Comparison of ENCODE assay signal across 26 mouse cellular contexts in the genomic region with DNA sequence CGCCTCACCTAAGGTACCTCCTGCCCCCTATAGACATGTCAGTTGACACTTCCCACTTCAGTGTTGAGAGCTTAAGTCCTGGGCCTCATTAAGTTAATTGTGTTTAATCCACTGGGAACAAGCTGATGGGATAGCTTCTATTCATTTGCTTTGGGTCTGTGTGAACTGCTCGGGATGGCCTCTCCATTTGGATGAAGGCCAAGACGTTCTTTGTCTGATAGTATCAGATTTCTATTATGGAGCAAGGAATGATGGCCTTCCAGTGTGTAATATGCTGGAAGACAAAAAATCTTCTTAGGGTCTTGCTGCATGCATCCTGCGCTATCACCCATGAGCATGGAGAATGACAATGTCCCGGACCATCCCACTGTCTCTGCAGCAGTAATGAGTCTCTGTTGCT.
A peak's percentile ranks its signal among the peaks of the same experiment; 100 is the strongest.
DNase-seq lines count a peak whose midpoint lies in the region; ATAC-seq and TF ChIP-seq lines count a peak whose summit lies in the region.
"Had no signal": no experiment of that assay in that cellular context is flagged by ENCODE, and none has a peak within 500 bp of the region (broad histone marks: within the 10 kb centered on the region; RNA-seq: fewer than 3 reads in every experiment).

No protein-coding gene starts in this region.

- no peaks in the 10 kb centered on the region for H3K36me3 ChIP-seq in forebrain, embryonic 10.5 days (replicated peaks)
- no peaks in the 10 kb centered on the region for H3K36me3 ChIP-seq in forebrain, embryonic 15.5 days
- no peaks in the 10 kb centered on the region for H3K36me3 ChIP-seq in forebrain, embryonic 14.5 days (ENCODE audit: control insufficient read depth, insufficient read depth, low read length)
- H3K36me3 ChIP-seq in forebrain, postnatal 0 days (ENCODE audit: insufficient read depth), result no peaks in the 10 kb centered on the region
- H3K36me3 ChIP-seq in lung, embryonic 16.5 days (ENCODE audit: control insufficient read depth, insufficient read depth, low read length), result no peaks in the 10 kb centered on the region
- H3K36me3 ChIP-seq: embryonic facial prominence, embryonic 12.5 days; embryonic facial prominence, embryonic 15.5 days; heart, embryonic 10.5 days; heart, embryonic 13.5 days; hindbrain, embryonic 15.5 days; intestine, embryonic 15.5 days had no signal

- H3K27me3 ChIP-seq in forebrain, embryonic 10.5 days (ENCODE audit: poor library complexity, severe bottlenecking), result no peaks in the 10 kb centered on the region
- H3K27me3 ChIP-seq in forebrain, embryonic 15.5 days, result no peaks in the 10 kb centered on the region
- no peaks in the 10 kb centered on the region for H3K27me3 ChIP-seq in forebrain, embryonic 14.5 days (replicated peaks; ENCODE audit: control insufficient read depth, insufficient read depth, low read length)
- H3K27me3 ChIP-seq in forebrain, postnatal 0 days (ENCODE audit: insufficient read depth, low read length), result no peaks in the 10 kb centered on the region
- H3K27me3 ChIP-seq in lung, embryonic 16.5 days (ENCODE audit: control insufficient read depth, insufficient read depth, low read depth, low read length), result no peaks in the 10 kb centered on the region
- H3K27me3 ChIP-seq: embryonic facial prominence, embryonic 12.5 days; embryonic facial prominence, embryonic 15.5 days; heart, embryonic 13.5 days; hindbrain, embryonic 15.5 days; intestine, embryonic 15.5 days; Patski had no signal

- no peak for ATAC-seq in forebrain, embryonic 15.5 days (replicated peaks)
- no peak; the same call in 1 of the 2 replicates for ATAC-seq in forebrain, embryonic 14.5 days
- no peak for ATAC-seq in forebrain, postnatal 0 days
- ATAC-seq in lung, embryonic 16.5 days (ENCODE audit: low read depth), result peak; percentile 35; the same call in 1 of the 2 replicates
- ATAC-seq: intestine, embryonic 15.5 days; Patski had no signal

- TF ChIP-seq CTCF in forebrain, postnatal 0 days (IDR thresholded peaks at IDR 0.05; ENCODE audit: low read depth), result no peak

- no peak for DNase-seq in forebrain, embryonic 10.5 days (ENCODE audit: extremely low spot score, low spot score)
- DNase-seq in forebrain, embryonic 14.5 days (ENCODE audit: low spot score), result peak; percentile 47
- no peak for DNase-seq in forebrain, postnatal 0 days
- no peak for DNase-seq in lung, postnatal 36 days
- DNase-seq in retina, postnatal 1 day, result peak; percentile 81
- DNase-seq in retina, embryonic 14.5 days (ENCODE audit: low spot score), result no peak
- DNase-seq: adrenal gland, postnatal 10 days; adrenal gland, postnatal 36 days; cerebellum, adult 11 months; cerebellum, adult 2 months; cerebellum, adult 9-11 months; cerebellum, postnatal 25 days; gastrocnemius, postnatal 10 days; gastrocnemius, postnatal 36 days; heart, adult 2 months; heart, postnatal 14 days; heart, postnatal 4 days had no signal

- no peak overlapping the region for H3K4me3 ChIP-seq in forebrain, embryonic 10.5 days
- no peak overlapping the region for H3K4me3 ChIP-seq in forebrain, embryonic 15.5 days
- no peak overlapping the region for H3K4me3 ChIP-seq in forebrain, embryonic 14.5 days (ENCODE audit: low read depth, low read length)
- no peak overlapping the region for H3K4me3 ChIP-seq in forebrain, postnatal 0 days (ENCODE audit: low read depth, low read length)
- H3K4me3 ChIP-seq in lung, embryonic 16.5 days (ENCODE audit: low read length), result no peak overlapping the region
- H3K4me3 ChIP-seq: embryonic facial prominence, embryonic 12.5 days; embryonic facial prominence, embryonic 15.5 days; heart, adult 2 months; heart, embryonic 10.5 days; heart, embryonic 13.5 days; hindbrain, embryonic 15.5 days; intestine, embryonic 15.5 days had no signal

- 64% methylated on average over 5 of the region's 5 CpGs for WGBS in forebrain, embryonic 10.5 days
- 34% methylated on average over 5 of the region's 5 CpGs for WGBS in forebrain, embryonic 15.5 days
- 32% methylated on average over 5 of the region's 5 CpGs for WGBS in forebrain, embryonic 14.5 days
- WGBS in forebrain, postnatal 0 days, result 42% methylated on average over 5 of the region's 5 CpGs
- WGBS in lung, embryonic 16.5 days, result 52% methylated on average over 5 of the region's 5 CpGs

- peak overlapping the region; percentile 44; the same call in 1 of the 2 replicates for H3K27ac ChIP-seq in forebrain, embryonic 10.5 days
- no peak overlapping the region for H3K27ac ChIP-seq in forebrain, embryonic 15.5 days (replicated peaks)
- H3K27ac ChIP-seq in forebrain, embryonic 14.5 days (ENCODE audit: low read depth, low read length), result no peak overlapping the region
- no peak overlapping the region for H3K27ac ChIP-seq in forebrain, postnatal 0 days (ENCODE audit: low read depth, low read length)
- no peak overlapping the region for H3K27ac ChIP-seq in lung, embryonic 16.5 days (ENCODE audit: low read length)
- H3K27ac ChIP-seq: embryonic facial prominence, embryonic 12.5 days; embryonic facial prominence, embryonic 15.5 days; heart, adult 2 months; heart, embryonic 10.5 days; heart, embryonic 13.5 days; hindbrain, embryonic 15.5 days; intestine, embryonic 15.5 days had no signal

- H3K9ac ChIP-seq in forebrain, embryonic 15.5 days (replicated peaks), result no peak overlapping the region
- H3K9ac ChIP-seq in forebrain, embryonic 14.5 days (ENCODE audit: low read length), result no peak overlapping the region
- H3K9ac ChIP-seq in forebrain, postnatal 0 days, result no peak overlapping the region
- H3K9ac ChIP-seq in lung, embryonic 16.5 days (ENCODE audit: low read length), result no peak overlapping the region
- H3K9ac ChIP-seq: embryonic facial prominence, embryonic 12.5 days; embryonic facial prominence, embryonic 15.5 days; heart, embryonic 13.5 days; hindbrain, embryonic 15.5 days; intestine, embryonic 15.5 days had no signal

- peaks cover 6% of the 10 kb centered on the region; the same call in 1 of the 2 replicates for H3K9me3 ChIP-seq in forebrain, embryonic 10.5 days
- no peaks in the 10 kb centered on the region for H3K9me3 ChIP-seq in forebrain, embryonic 15.5 days
- H3K9me3 ChIP-seq in forebrain, embryonic 14.5 days (replicated peaks; ENCODE audit: control insufficient read depth, low read length), result no peaks in the 10 kb centered on the region
- H3K9me3 ChIP-seq in forebrain, postnatal 0 days (ENCODE audit: low read length), result no peaks in the 10 kb centered on the region
- H3K9me3 ChIP-seq in lung, embryonic 16.5 days (ENCODE audit: control insufficient read depth, low read length), result no peaks in the 10 kb centered on the region
- H3K9me3 ChIP-seq: embryonic facial prominence, embryonic 12.5 days; heart, embryonic 10.5 days; hindbrain, embryonic 15.5 days; intestine, embryonic 15.5 days had no signal

- no peak overlapping the region for H3K4me2 ChIP-seq in forebrain, embryonic 15.5 days (replicated peaks)
- H3K4me2 ChIP-seq in forebrain, embryonic 14.5 days (ENCODE audit: low read length), result no peak overlapping the region
- H3K4me2 ChIP-seq in forebrain, postnatal 0 days (ENCODE audit: low read depth), result no peak overlapping the region
- H3K4me2 ChIP-seq in lung, embryonic 16.5 days (ENCODE audit: low read depth, low read length), result no peak overlapping the region
- H3K4me2 ChIP-seq: embryonic facial prominence, embryonic 12.5 days; embryonic facial prominence, embryonic 15.5 days; heart, embryonic 13.5 days; hindbrain, embryonic 15.5 days; intestine, embryonic 15.5 days had no signal

- peaks cover 42% of the 10 kb centered on the region for H3K4me1 ChIP-seq in forebrain, embryonic 10.5 days
- H3K4me1 ChIP-seq in forebrain, embryonic 15.5 days, result peaks cover 15% of the 10 kb centered on the region
- H3K4me1 ChIP-seq in forebrain, embryonic 14.5 days (ENCODE audit: control insufficient read depth, insufficient read depth, low read length), result peaks cover 12% of the 10 kb centered on the region
- H3K4me1 ChIP-seq in forebrain, postnatal 0 days (ENCODE audit: insufficient read depth), result no peaks in the 10 kb centered on the region
- peaks cover 23% of the 10 kb centered on the region for H3K4me1 ChIP-seq in lung, embryonic 16.5 days (replicated peaks; ENCODE audit: control insufficient read depth, insufficient read depth, low read length)
- H3K4me1 ChIP-seq: heart, embryonic 10.5 days; heart, embryonic 13.5 days; intestine, embryonic 15.5 days had no signal

Comparison
In these comparisons a context has a peak if more than half of its experiments do, and no peak if none do; other contexts are left out.
1. DNase-seq: peak in forebrain, embryonic 14.5 days (single experiment) and retina, postnatal 1 day (single experiment); none in forebrain, embryonic 10.5 days (single experiment), forebrain, postnatal 0 days (single experiment), lung, postnatal 36 days (single experiment) and retina, embryonic 14.5 days (single experiment).